Mouse (Mus musculus): ENCODE data around the gene Capn5.

DNA sequence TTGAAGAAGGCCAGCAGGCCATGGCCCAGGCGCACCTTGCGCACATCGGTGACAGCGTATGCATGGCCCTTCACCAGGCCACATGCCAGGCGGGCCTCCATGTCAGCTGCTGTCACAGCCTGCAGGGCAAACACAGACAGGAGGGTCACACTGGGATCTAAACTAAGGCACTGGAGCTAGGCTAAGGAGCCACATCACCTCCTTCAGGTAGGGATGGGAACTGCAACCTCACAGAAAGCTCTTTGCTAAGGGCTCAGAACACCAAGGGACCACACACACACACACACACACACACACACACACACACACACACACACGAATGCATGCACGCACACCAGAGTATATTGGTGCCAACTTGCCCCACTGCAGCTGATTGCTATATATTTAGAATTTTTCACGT lies 46.3 kb downstream of the Capn5 start:
- TF ChIP-seq GATA1 (IDR thresholded peaks at IDR 0.05; ENCODE audit: borderline replicate concordance, low read length) (no peak), FLI1 (IDR thresholded peaks at IDR 0.05; ENCODE audit: low read length) (no peak)

Measured in megakaryocyte, embryonic 14.5 days (primary cell).